Mouse (Mus musculus) limb, embryonic 15.5 days (tissue): ENCODE measurements around the gene Myh14. TPM values are rescaled to one million over a fixed set of nuclear protein-coding genes. Genes with fewer than 3 reads are reported as not detected.

ENCODE experiments used
- ATAC-seq: fragments of 200-750 bp; cut with Nextera tagmentation; 2 replicates; pipeline ENCODE4 v1.8.0; 2017; ENCODE audit warnings: low read depth, moderate TSS enrichment; ENCODE audit not compliant: insufficient number of reproducible peaks, low FRiP score, low TSS enrichment
- H3K27ac ChIP-seq: fragments of 300-500 bp; sonication (generic); 2 replicates; pipeline ENCODE4 v1.5.1; 2015; ENCODE audit warnings: moderate library complexity, mild to moderate bottlenecking, inconsistent platforms
- H3K27me3 ChIP-seq: fragments of 300-500 bp; sonication (generic); 2 replicates; pipeline ENCODE4 v1.6.1; 2015; ENCODE audit warnings: inconsistent platforms
- H3K36me3 ChIP-seq: fragments of 300-500 bp; sonication (generic); 2 replicates; pipeline ENCODE4 v1.6.1; 2015; ENCODE audit warnings: inconsistent platforms
- H3K4me1 ChIP-seq: fragments of 300-500 bp; sonication (generic); 2 replicates; pipeline ENCODE4 v1.6.1; 2015; ENCODE audit warnings: inconsistent platforms
- H3K4me2 ChIP-seq: fragments of 300-500 bp; sonication (generic); 2 replicates; pipeline ENCODE4 v1.6.1; 2015; ENCODE audit warnings: mild to moderate bottlenecking, inconsistent platforms
- H3K4me3 ChIP-seq: fragments of 300-500 bp; sonication (generic); 2 replicates; pipeline ENCODE4 v1.5.1; 2015; ENCODE audit warnings: mild to moderate bottlenecking, inconsistent platforms
- H3K9ac ChIP-seq: fragments of 300-500 bp; sonication (generic); 2 replicates; pipeline ENCODE4 v1.6.1; 2015; ENCODE audit warnings: inconsistent platforms
- H3K9me3 ChIP-seq: fragments of 300-500 bp; sonication (generic); 2 replicates; pipeline ENCODE4 v1.6.1; 2016; ENCODE audit warnings: inconsistent platforms
- WGBS: fragments of 180-500 bp; shearing (Covaris S2); methylation state at CpG from one replicate; pipeline ENCODE4 v1.1.7; 2015; 5-methylcytosine and 5-hydroxymethylcytosine counted together
- polyA plus RNA-seq: library from polyadenylated mRNA; unstranded; fragments of >200 nt; fragmentation: Nextera tagmentation; extraction: Ambion mirVana; gene quantifications from 2 replicates; pipeline ENCODE4 v1.2.1, GENCODE M21; 2015

The Myh14 gene
- polyA plus RNA-seq, 1 experiment from 2014 or later, result 5.4 TPM

GRCm38 (mm10) chr7:44628402-44629034 lies 42.1 kb downstream of the Myh14 start:
- no peak for ATAC-seq
- Histone ChIP-seq H3K27me3 (0 out of 2 replicates have a peak, but pooled peaks cover 17% of the 10 kb centered on the region), H3K9me3 (no peaks in the 10 kb centered on the region), H3K4me2 (no peak overlapping the region), H3K4me1 (no peaks in the 10 kb centered on the region), H3K36me3 (no peaks in the 10 kb centered on the region), H3K4me3 (no peak overlapping the region), H3K9ac (no peak overlapping the region), H3K27ac (no peak overlapping the region)
- WGBS, result 86% methylated on average over 15 of the region's 15 CpGs

DNA sequence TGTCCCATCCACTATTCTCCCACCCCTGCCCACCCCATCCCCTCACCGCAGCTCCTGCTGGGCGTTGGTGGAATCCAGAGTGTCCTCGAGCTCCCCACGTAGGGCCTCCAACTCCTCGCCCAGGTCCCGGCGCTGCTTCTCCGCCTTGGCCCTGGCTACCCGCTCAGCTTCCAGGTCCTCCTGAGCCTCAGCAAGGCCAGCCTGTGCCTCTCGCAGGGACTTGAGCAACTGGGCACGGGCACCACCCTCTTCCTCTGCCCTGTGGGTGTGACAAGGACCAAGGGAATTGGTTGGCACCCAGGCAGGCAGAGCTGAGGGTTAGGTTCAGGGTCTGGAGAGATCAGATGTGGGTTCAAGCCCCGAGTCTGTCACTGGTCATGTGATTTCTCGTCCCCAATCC lies 43.7 kb downstream of the Myh14 start:
- 79% methylated on average over 13 of the region's 13 CpGs for WGBS
- Histone ChIP-seq H3K27ac (no peak overlapping the region), H3K9ac (no peak overlapping the region), H3K4me3 (no peak overlapping the region), H3K36me3 (no peaks in the 10 kb centered on the region), H3K4me2 (no peak overlapping the region), H3K4me1 (no peaks in the 10 kb centered on the region), H3K9me3 (no peaks in the 10 kb centered on the region), H3K27me3 (0 out of 2 replicates have a peak, but pooled peaks cover 6% of the 10 kb centered on the region)
- no peak for ATAC-seq

DNA sequence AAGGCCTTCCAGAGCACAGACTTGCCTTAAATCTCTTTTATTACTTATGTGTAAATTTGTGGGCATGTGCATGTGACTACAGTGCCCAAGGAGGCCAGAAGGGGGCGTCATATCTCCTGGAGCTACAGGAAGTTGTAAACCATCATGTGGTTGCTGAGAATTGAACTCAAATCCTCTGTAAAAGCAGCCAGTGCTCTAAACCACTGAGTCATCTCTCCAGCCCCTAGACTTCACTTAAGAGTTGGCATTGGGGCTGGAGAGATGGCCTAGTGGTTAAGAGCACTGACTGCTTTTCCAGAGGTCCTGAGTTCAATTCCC lies 44.6 kb downstream of the Myh14 start:
- Histone ChIP-seq H3K4me1 (no peaks in the 10 kb centered on the region), H3K9ac (no peak overlapping the region), H3K27me3 (0 out of 2 replicates have a peak, but pooled peaks cover 5% of the 10 kb centered on the region), H3K4me2 (no peak overlapping the region), H3K4me3 (no peak overlapping the region), H3K27ac (no peak overlapping the region), H3K9me3 (no peaks in the 10 kb centered on the region), H3K36me3 (no peaks in the 10 kb centered on the region)
- WGBS, result 61% methylated on average over 1 of the region's 1 CpGs
- no peak for ATAC-seq

GRCm38 (mm10) chr7:44625241-44626067 lies 45.2 kb downstream of the Myh14 start:
- Histone ChIP-seq H3K4me2 (no peak overlapping the region), H3K36me3 (no peaks in the 10 kb centered on the region), H3K27me3 (0 out of 2 replicates have a peak, but pooled peaks cover 5% of the 10 kb centered on the region), H3K4me1 (no peaks in the 10 kb centered on the region), H3K9me3 (no peaks in the 10 kb centered on the region), H3K9ac (no peak overlapping the region), H3K4me3 (no peak overlapping the region), H3K27ac (no peak overlapping the region)
- no peak for ATAC-seq
- 82% methylated on average over 13 of the region's 13 CpGs for WGBS

DNA sequence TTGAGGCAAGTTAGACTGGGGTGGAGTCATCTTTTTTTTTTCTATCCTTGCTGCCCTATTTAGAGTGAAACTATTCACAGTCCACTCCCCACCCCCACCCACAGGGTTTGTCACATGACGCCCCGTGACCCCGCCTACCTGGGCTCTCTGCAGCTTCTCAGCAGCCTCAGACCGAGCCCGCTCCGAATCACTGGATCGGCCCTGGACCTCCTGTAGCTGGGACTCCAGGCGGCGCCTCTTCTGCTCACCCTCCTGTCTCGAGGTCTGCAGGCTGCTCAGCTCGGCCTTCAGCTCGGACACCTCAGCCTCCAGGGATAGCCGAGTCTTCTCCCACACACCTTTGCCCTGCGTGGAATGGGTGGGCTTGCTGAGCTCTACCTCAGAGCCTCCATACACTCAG lies 45.8 kb downstream of the Myh14 start:
- Histone ChIP-seq H3K9ac (no peak overlapping the region), H3K4me3 (no peak overlapping the region), H3K4me2 (no peak overlapping the region), H3K9me3 (no peaks in the 10 kb centered on the region), H3K36me3 (no peaks in the 10 kb centered on the region), H3K4me1 (no peaks in the 10 kb centered on the region), H3K27ac (no peak overlapping the region), H3K27me3 (0 out of 2 replicates have a peak, but pooled peaks cover 5% of the 10 kb centered on the region)
- WGBS, result 54% methylated on average over 14 of the region's 14 CpGs
- no peak for ATAC-seq

GRCm38 (mm10) chr7:44624543-44624826 lies 46.2 kb downstream of the Myh14 start:
- WGBS, result 75% methylated on average over 3 of the region's 3 CpGs
- no peak overlapping the region for H3K4me3 ChIP-seq
- H3K4me1 ChIP-seq, result no peaks in the 10 kb centered on the region
- H3K27ac ChIP-seq, result no peak overlapping the region
- ATAC-seq, result no peak
- H3K9ac ChIP-seq, result no peak overlapping the region
- no peak overlapping the region for H3K4me2 ChIP-seq
- no peaks in the 10 kb centered on the region for H3K36me3 ChIP-seq
- H3K9me3 ChIP-seq, result no peaks in the 10 kb centered on the region
- H3K27me3 ChIP-seq, result 0 out of 2 replicates have a peak, but pooled peaks cover 5% of the 10 kb centered on the region

DNA sequence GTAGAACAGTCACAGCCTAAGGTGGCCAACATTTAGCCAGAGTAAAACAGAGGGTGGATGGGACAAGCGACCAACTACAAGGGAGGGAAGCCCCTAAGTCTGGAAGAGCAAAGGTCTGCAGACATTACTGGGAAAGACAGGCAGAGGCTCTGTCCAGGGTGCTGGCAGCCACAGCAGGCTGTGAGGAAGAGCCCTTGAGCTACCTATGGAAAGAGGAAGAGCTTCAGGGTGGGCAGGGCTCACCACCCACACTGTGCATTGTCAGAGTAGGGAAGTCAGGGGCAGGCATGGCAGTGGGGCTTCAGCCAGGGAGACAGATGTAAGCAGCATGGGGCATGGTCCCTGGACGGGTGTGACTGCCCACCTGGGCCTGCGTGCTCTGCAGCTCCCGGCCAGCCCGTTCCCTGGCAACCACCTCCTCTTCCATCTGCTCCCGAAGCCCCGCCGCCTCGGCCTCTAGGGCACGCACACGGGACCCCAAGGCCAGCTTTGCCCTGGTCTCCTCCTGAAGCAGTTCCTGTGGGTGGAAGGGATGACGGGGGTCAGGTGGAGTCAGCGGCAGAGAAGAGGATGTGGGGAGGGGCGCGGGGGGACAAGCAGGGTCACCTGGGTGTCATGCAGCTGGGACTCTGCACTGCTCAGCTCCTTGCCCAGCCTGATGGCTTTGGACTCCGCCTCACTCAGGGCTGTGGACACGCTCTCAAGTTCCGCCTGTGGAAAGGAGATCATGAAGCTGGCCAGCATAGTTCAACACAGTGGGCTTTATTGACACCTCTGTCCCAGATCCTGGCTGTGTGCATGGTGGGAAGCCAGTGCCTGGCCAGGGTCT lies 46.7 kb downstream of the Myh14 start:
- no peak for ATAC-seq
- 34% methylated on average over 18 of the region's 18 CpGs for WGBS

DNA sequence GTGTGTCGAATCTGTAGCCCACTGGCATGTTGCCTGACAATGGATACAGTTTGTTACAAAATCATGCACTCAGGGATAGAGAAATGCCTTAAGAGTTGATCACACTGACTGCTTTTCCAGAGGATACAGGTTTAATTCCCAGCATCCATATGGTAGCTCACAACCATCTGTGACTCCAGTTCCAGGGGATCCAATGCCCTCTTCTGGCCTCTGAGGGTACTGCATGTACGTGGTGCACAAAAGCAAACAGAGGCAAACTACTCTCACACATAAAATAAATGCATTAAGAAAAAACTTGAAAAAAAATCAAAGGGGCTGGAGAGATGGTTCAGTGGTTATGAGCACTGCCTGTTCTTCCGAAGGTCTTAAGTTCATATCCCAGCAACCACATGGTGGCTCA lies 53.6 kb downstream of the Myh14 start:
- Histone ChIP-seq H3K27ac (no peak overlapping the region), H3K36me3 (no peaks in the 10 kb centered on the region), H3K27me3 (peaks cover 33% of the 10 kb centered on the region), H3K9me3 (no peaks in the 10 kb centered on the region), H3K9ac (no peak overlapping the region), H3K4me2 (no peak overlapping the region), H3K4me3 (no peak overlapping the region), H3K4me1 (0 out of 2 replicates have a peak, but pooled peaks cover 3% of the 10 kb centered on the region)
- ATAC-seq, result no peak
- 76% methylated on average over 3 of the region's 3 CpGs for WGBS

More for the DNA sequence above, 46.7 kb downstream of the Myh14 start:
- no peak overlapping the region for H3K4me3 ChIP-seq
- no peak overlapping the region for H3K9ac ChIP-seq
- no peak overlapping the region for H3K4me2 ChIP-seq
- no peaks in the 10 kb centered on the region for H3K36me3 ChIP-seq
- no peaks in the 10 kb centered on the region for H3K9me3 ChIP-seq
- H3K27me3 ChIP-seq, result 0 out of 2 replicates have a peak, but pooled peaks cover 5% of the 10 kb centered on the region
- no peaks in the 10 kb centered on the region for H3K4me1 ChIP-seq
- no peak overlapping the region for H3K27ac ChIP-seq

GRCm38 (mm10) chr7:44615987-44616386 lies 54.7 kb downstream of the Myh14 start:
- Histone ChIP-seq H3K9ac (no peak overlapping the region), H3K36me3 (no peaks in the 10 kb centered on the region), H3K9me3 (no peaks in the 10 kb centered on the region), H3K27ac (no peak overlapping the region), H3K4me1 (0 out of 2 replicates have a peak, but pooled peaks cover 3% of the 10 kb centered on the region), H3K27me3 (peaks cover 33% of the 10 kb centered on the region), H3K4me2 (no peak overlapping the region), H3K4me3 (no peak overlapping the region)
- WGBS, result 75% methylated on average over 14 of the region's 14 CpGs
- no peak for ATAC-seq

DNA sequence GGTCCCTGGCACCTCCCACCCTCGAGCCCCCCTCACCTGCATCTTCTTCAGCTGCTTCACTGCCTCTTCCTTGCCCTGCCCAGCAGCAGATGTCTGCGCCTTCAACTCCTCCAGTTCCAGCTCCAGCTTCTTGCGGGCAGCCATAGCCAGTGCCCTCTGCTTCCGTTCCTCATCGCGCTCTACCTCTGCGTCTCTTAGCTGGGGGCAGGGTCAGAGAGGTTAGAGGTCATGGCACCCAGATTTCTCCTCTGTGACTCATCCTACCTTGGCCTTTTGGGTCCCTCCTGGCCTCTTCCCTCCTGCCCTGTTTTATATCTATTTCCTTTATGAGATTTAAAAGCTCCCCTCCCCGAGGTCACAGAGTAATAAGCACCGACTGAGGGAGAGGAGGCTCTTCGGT lies 55.3 kb downstream of the Myh14 start:
- WGBS, result 9% methylated on average over 10 of the region's 10 CpGs
- H3K4me2 ChIP-seq, result no peak overlapping the region
- peaks cover 33% of the 10 kb centered on the region for H3K27me3 ChIP-seq
- H3K9me3 ChIP-seq, result no peaks in the 10 kb centered on the region
- H3K27ac ChIP-seq, result no peak overlapping the region
- H3K4me3 ChIP-seq, result no peak overlapping the region
- no peak overlapping the region for H3K9ac ChIP-seq
- ATAC-seq, result no peak
- H3K4me1 ChIP-seq, result 0 out of 2 replicates have a peak, but pooled peaks cover 3% of the 10 kb centered on the region
- H3K36me3 ChIP-seq, result no peaks in the 10 kb centered on the region

GRCm38 (mm10) chr7:44614041-44614688 lies 56.5 kb downstream of the Myh14 start:
- Histone ChIP-seq H3K27me3 (peaks cover 33% of the 10 kb centered on the region), H3K4me3 (no peak overlapping the region), H3K36me3 (no peaks in the 10 kb centered on the region), H3K9me3 (no peaks in the 10 kb centered on the region), H3K27ac (no peak overlapping the region), H3K9ac (no peak overlapping the region), H3K4me1 (0 out of 2 replicates have a peak, but pooled peaks cover 3% of the 10 kb centered on the region), H3K4me2 (no peak overlapping the region)
- WGBS, result 8% methylated on average over 20 of the region's 20 CpGs
- no peak for ATAC-seq
